Mouse (Mus musculus) hindbrain, embryonic 16.5 days (tissue): ENCODE measurements around the gene Nup88. TPM values are rescaled to one million over a fixed set of nuclear protein-coding genes. Genes with fewer than 3 reads are reported as not detected.

Experiments
- ATAC-seq: fragments of 200-750 bp; cut with Nextera tagmentation; 2 replicates; pipeline ENCODE4 v1.8.0; 2017; ENCODE audit warnings: moderate TSS enrichment, moderate library complexity
- H3K27ac ChIP-seq: fragments of 300-500 bp; sonication (generic); 2 replicates; pipeline ENCODE4 v1.5.1; 2014; ENCODE audit warnings: low read depth, mild to moderate bottlenecking, control low read depth, low read length, moderate library complexity
- H3K27me3 ChIP-seq: fragments of 300-500 bp; sonication (generic); replicated peaks from 2 replicates; pipeline ENCODE4 v1.6.1; 2014; ENCODE audit warnings: low read length; ENCODE audit not compliant: control insufficient read depth, insufficient read depth
- H3K36me3 ChIP-seq: fragments of 300-500 bp; sonication (generic); 2 replicates; pipeline ENCODE4 v1.6.1; 2014; ENCODE audit warnings: mild to moderate bottlenecking, low read length, moderate library complexity, mixed read lengths; ENCODE audit not compliant: control insufficient read depth, insufficient read depth
- H3K4me1 ChIP-seq: fragments of 300-500 bp; sonication (generic); 2 replicates; pipeline ENCODE4 v1.6.1; 2014; ENCODE audit warnings: low read depth, low read length; ENCODE audit not compliant: control insufficient read depth, insufficient read depth
- H3K4me2 ChIP-seq: fragments of 300-500 bp; sonication (generic); 2 replicates; pipeline ENCODE4 v1.6.1; 2014; ENCODE audit warnings: mild to moderate bottlenecking, low read length, control low read depth, moderate library complexity
- H3K4me3 ChIP-seq: fragments of 300-500 bp; sonication (generic); 2 replicates; pipeline ENCODE4 v1.5.1; 2014; ENCODE audit warnings: mild to moderate bottlenecking, low read length, control low read depth, moderate library complexity
- H3K9ac ChIP-seq: fragments of 300-500 bp; sonication (generic); 2 replicates; pipeline ENCODE4 v1.6.1; 2014; ENCODE audit warnings: low read depth, mild to moderate bottlenecking, control low read depth, low read length, moderate library complexity
- H3K9me3 ChIP-seq: fragments of 300-500 bp; sonication (generic); 2 replicates; pipeline ENCODE4 v1.6.1; 2014; ENCODE audit warnings: mild to moderate bottlenecking, low read length, moderate library complexity; ENCODE audit not compliant: control insufficient read depth
- whole genome bisulfite sequencing: fragments of 180-500 bp; shearing (Covaris S2); extraction: QIAGEN DNeasy Blood & Tissue Kit; methylation state at CpG from one replicate; pipeline ENCODE4 v1.1.7; 2014; 5-methylcytosine and 5-hydroxymethylcytosine counted together
- polyA plus RNA-seq: library from polyadenylated mRNA; unstranded; fragments of >200 nt; fragmentation: Nextera tagmentation; extraction: Ambion mirVana; gene quantifications from 2 replicates; pipeline ENCODE4 v1.2.1, GENCODE M21; 2015

Nup88 gene
- 108 and 116 TPM in 2 replicates for polyA plus RNA-seq

GRCm38 (mm10) chr11:70969821-70970559 lies at the start of gene Nup88, which contains the start of gene Rpain:
Gene Nup88, minus strand, starts transcription at chr11:70969973.
Gene Rpain, plus strand, starts transcription at chr11:70970213.
- Histone ChIP-seq H3K9ac (peak within 1 kb of the TSS; percentile 93), H3K4me3 (peak within 1 kb of the TSS; percentile 94), H3K4me1 (peaks cover 15% of the 10 kb centered on the region), H3K36me3 (peaks cover 20% of the 10 kb centered on the region), H3K9me3 (no peaks in the 10 kb centered on the region), H3K4me2 (peak within 1 kb of the TSS; percentile 88), H3K27ac (peak within 1 kb of the TSS; percentile 92), H3K27me3 (no peaks in the 10 kb centered on the region)
- whole genome bisulfite sequencing: 0% methylated on average over 43 of the region's 43 CpGs
- ATAC-seq: peak; percentile 99

- no peaks in the 10 kb centered on the region for H3K9me3 ChIP-seq
- no peaks in the 10 kb centered on the region for H3K27me3 ChIP-seq
- H3K36me3 ChIP-seq: 0 out of 2 replicates have a peak, but pooled peaks cover 3% of the 10 kb centered on the region
- ATAC-seq: no peak
- H3K4me3 ChIP-seq: peak overlapping the region; percentile 68
- H3K4me1 ChIP-seq: peaks cover 32% of the 10 kb centered on the region
- H3K27ac ChIP-seq: peak overlapping the region; percentile 72
- H3K4me2 ChIP-seq: peak overlapping the region; percentile 73
- 4% methylated on average over 28 of the region's 28 CpGs for WGBS
- H3K9ac ChIP-seq: peak overlapping the region; percentile 79
Measured at GRCm38 (mm10) chr11:71018416-71019200, 48.8 kb upstream of the Nup88 start.

GRCm38 (mm10) chr11:71017051-71017450 lies 47.3 kb upstream of the Nup88 start:
- no peak overlapping the region for H3K27ac ChIP-seq
- H3K9me3 ChIP-seq: no peaks in the 10 kb centered on the region
- ATAC-seq: no peak
- peaks cover 27% of the 10 kb centered on the region for H3K4me1 ChIP-seq
- H3K36me3 ChIP-seq: peaks cover 9% of the 10 kb centered on the region; the same call in 1 of the 2 replicates
- no peak overlapping the region for H3K4me3 ChIP-seq
- H3K27me3 ChIP-seq: no peaks in the 10 kb centered on the region
- 87% methylated on average over 1 of the region's 1 CpGs for WGBS
- H3K9ac ChIP-seq: no peak overlapping the region
- no peak overlapping the region for H3K4me2 ChIP-seq

GRCm38 (mm10) chr11:71012743-71013142 lies 43.0 kb upstream of the Nup88 start:
- no peak overlapping the region for H3K4me3 ChIP-seq
- peaks cover 14% of the 10 kb centered on the region for H3K4me1 ChIP-seq
- no peak overlapping the region for H3K4me2 ChIP-seq
- peaks cover 34% of the 10 kb centered on the region for H3K36me3 ChIP-seq
- H3K27me3 ChIP-seq: no peaks in the 10 kb centered on the region
- no peak overlapping the region for H3K27ac ChIP-seq
- no peaks in the 10 kb centered on the region for H3K9me3 ChIP-seq
- no peak overlapping the region for H3K9ac ChIP-seq
- ATAC-seq: no peak
- 97% methylated on average over 7 of the region's 7 CpGs for WGBS

GRCm38 (mm10) chr11:71008321-71008720 lies 38.5 kb upstream of the Nup88 start:
- no peak for ATAC-seq
- Histone ChIP-seq H3K27me3 (no peaks in the 10 kb centered on the region), H3K9ac (no peak overlapping the region), H3K27ac (no peak overlapping the region), H3K4me1 (peaks cover 6% of the 10 kb centered on the region), H3K36me3 (peaks cover 36% of the 10 kb centered on the region), H3K4me2 (no peak overlapping the region), H3K4me3 (no peak overlapping the region), H3K9me3 (no peaks in the 10 kb centered on the region)
- WGBS: 96% methylated on average over 3 of the region's 3 CpGs

- Histone ChIP-seq H3K36me3 (peaks cover 36% of the 10 kb centered on the region), H3K4me2 (no peak overlapping the region), H3K27ac (no peak overlapping the region), H3K4me1 (peaks cover 10% of the 10 kb centered on the region), H3K4me3 (no peak overlapping the region), H3K27me3 (no peaks in the 10 kb centered on the region), H3K9me3 (no peaks in the 10 kb centered on the region), H3K9ac (no peak overlapping the region)
- WGBS: 93% methylated on average over 7 of the region's 7 CpGs
- ATAC-seq: no peak
Measured at GRCm38 (mm10) chr11:71007831-71008230, 38.1 kb upstream of the Nup88 start.

- Histone ChIP-seq H3K27me3 (no peaks in the 10 kb centered on the region), H3K9ac (no peak overlapping the region), H3K4me1 (peaks cover 13% of the 10 kb centered on the region), H3K36me3 (peaks cover 30% of the 10 kb centered on the region), H3K27ac (no peak overlapping the region), H3K4me2 (no peak overlapping the region), H3K9me3 (no peaks in the 10 kb centered on the region), H3K4me3 (no peak overlapping the region)
- 92% methylated on average over 6 of the region's 6 CpGs for WGBS
- ATAC-seq: no peak
Measured at GRCm38 (mm10) chr11:71007026-71007425, 37.3 kb upstream of the Nup88 start.

- H3K27ac ChIP-seq: no peak overlapping the region
- no peak for ATAC-seq
- H3K4me3 ChIP-seq: 0 out of 2 replicates have a peak overlapping the region, but pooled peaks have one; percentile 8
- peaks cover 13% of the 10 kb centered on the region for H3K4me1 ChIP-seq
- H3K27me3 ChIP-seq: no peaks in the 10 kb centered on the region
- peaks cover 18% of the 10 kb centered on the region for H3K36me3 ChIP-seq
- H3K4me2 ChIP-seq: peak overlapping the region; percentile 56
- WGBS: 55% methylated on average over 5 of the region's 5 CpGs
- no peak overlapping the region for H3K9ac ChIP-seq
- H3K9me3 ChIP-seq: no peaks in the 10 kb centered on the region
Measured at GRCm38 (mm10) chr11:71005046-71005445, 35.3 kb upstream of the Nup88 start.

GRCm38 (mm10) chr11:71004316-71004773 lies 34.6 kb upstream of the Nup88 start, which contains the start of gene Dhx33:
Gene Dhx33, minus strand, starts transcription at chr11:71004437.
- Histone ChIP-seq H3K27me3 (no peaks in the 10 kb centered on the region), H3K27ac (peak within 1 kb of the TSS; percentile 84), H3K4me3 (peak within 1 kb of the TSS; percentile 99), H3K9ac (peak within 1 kb of the TSS; percentile 83), H3K36me3 (peaks cover 16% of the 10 kb centered on the region), H3K9me3 (no peaks in the 10 kb centered on the region), H3K4me2 (peak within 1 kb of the TSS; percentile 98), H3K4me1 (peaks cover 13% of the 10 kb centered on the region)
- 0% methylated on average over 34 of the region's 35 CpGs for WGBS
- peak; percentile 99 for ATAC-seq
